Comparison of ENCODE assay signal across 9 mouse cellular contexts in the genomic region with DNA sequence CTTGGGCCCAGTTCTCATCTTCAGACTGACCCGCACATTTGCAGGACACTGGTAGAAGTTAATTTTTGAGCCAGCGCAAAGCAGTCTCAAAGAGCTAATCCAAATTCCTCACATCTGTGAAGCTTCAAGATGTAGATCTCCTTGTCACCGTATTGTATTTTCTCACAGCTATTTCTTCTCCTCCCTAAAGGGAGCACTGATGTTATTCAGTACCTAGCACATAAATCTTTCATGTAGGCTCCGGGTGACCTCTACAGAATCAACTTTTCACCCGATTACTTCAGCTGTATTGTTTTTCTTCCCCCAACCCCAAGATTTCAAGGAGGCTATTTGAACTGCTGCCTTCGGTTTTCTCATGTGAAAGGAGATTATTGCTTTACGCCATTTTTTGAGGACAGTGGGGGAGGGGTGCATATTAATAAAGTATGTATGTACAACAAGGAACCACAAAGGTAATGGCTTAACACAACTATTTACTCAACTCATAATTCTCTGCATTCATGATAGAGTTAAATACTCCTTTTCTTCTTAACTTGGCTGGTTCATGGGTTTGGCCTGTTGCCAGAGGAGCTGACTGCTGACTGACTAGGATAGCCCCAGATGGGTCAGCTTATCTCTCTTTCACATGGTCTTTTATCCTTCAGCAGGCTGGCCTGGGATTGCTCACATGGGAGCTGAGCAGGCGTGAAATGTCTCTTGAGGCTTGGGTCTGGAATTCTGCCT.
DNase-seq lines count a peak whose midpoint lies in the region; ATAC-seq lines count a peak whose summit lies in the region.
"Had no signal": no experiment of that assay in that cellular context is flagged by ENCODE, and none has a peak within 500 bp of the region (broad histone marks: within the 10 kb centered on the region; RNA-seq: fewer than 3 reads in every experiment).

No protein-coding gene starts in this region.

- H3K36me3 ChIP-seq in kidney, embryonic 16.5 days (ENCODE audit: insufficient read depth, low read length) = no peaks in the 10 kb centered on the region

- peak overlapping the region; percentile 1; the same call in 1 of the 2 replicates for H3K4me2 ChIP-seq in kidney, embryonic 16.5 days (replicated peaks; ENCODE audit: low read depth, low read length)

- no peak overlapping the region for H3K9ac ChIP-seq in kidney, embryonic 16.5 days (replicated peaks; ENCODE audit: low read length)

- no peaks in the 10 kb centered on the region for H3K9me3 ChIP-seq in kidney, embryonic 16.5 days (ENCODE audit: low read length)

- WGBS in kidney, embryonic 16.5 days = 13% methylated on average over 8 of the region's 8 CpGs

- peaks cover 13% of the 10 kb centered on the region for H3K4me1 ChIP-seq in kidney, embryonic 16.5 days (ENCODE audit: insufficient read depth, low read length)

- DNase-seq in kidney, adult 9 months = peak; percentile 3
- no peak for DNase-seq in kidney, adult 11 months
- DNase-seq in adrenal gland, adult 2 months = peak; percentile 40
- DNase-seq in gastrocnemius, postnatal 10 days = peak; percentile 54
- peak; percentile 54 for DNase-seq in testis, postnatal 10 days (ENCODE audit: low spot score)
- no peak for DNase-seq in lung, postnatal 36 days

- peak overlapping the region; percentile 56 for H3K27ac ChIP-seq in kidney, embryonic 16.5 days (ENCODE audit: low read length)

- no peak overlapping the region for H3K4me3 ChIP-seq in kidney, embryonic 16.5 days (ENCODE audit: low read length)
- H3K4me3 ChIP-seq: erythroblast, embryonic 14.5 days had no signal

- ATAC-seq in kidney, embryonic 16.5 days (ENCODE audit: low FRiP score, low TSS enrichment) = peak; percentile 92
- ATAC-seq in CD4-positive, CD25-positive, alpha-beta regulatory T cell, adult 4 months = no peak

- no peaks in the 10 kb centered on the region for H3K27me3 ChIP-seq in kidney, embryonic 16.5 days (ENCODE audit: insufficient read depth, low read length)

Comparison
In these comparisons a context has a peak if more than half of its experiments do, and no peak if none do; other contexts are left out.
1. DNase-seq: peak in kidney, adult 9 months (single experiment), adrenal gland, adult 2 months (single experiment), gastrocnemius, postnatal 10 days (single experiment) and testis, postnatal 10 days (single experiment); none in kidney, adult 11 months (single experiment) and lung, postnatal 36 days (single experiment).